Mouse (Mus musculus) CH12.LX (cell line): ENCODE measurements at regions not wholly inside any gene's neighbourhood (a gene's known extent, or its start where the extent isn't known, plus 50 kb on each side); places are given as distances from the start of the nearest gene placed in this dataset.

Experiments
- DNase-seq: peaks from one replicate; pipeline ENCODE4 v3.0.0-alpha.2; 2013; ENCODE audit errors: extremely low read depth
- H3K27ac ChIP-seq: 2 replicates; pipeline ENCODE4 v1.5.1; 2012; ENCODE audit warnings: low read depth, mild to moderate bottlenecking, control low read depth, moderate library complexity; ENCODE audit not compliant: insufficient read depth
- H3K27me3 ChIP-seq: replicated peaks from 2 replicates; pipeline ENCODE3; 2012; ENCODE audit warnings: inconsistent platforms
- H3K36me3 ChIP-seq, 2 experiments: replicated peaks in 1 of 2; 2 replicates each; pipeline versions ENCODE3 to v1.6.1; 2012; ENCODE audit warnings: inconsistent platforms in 1 of 2, low read length in 1 of 2, mild to moderate bottlenecking in 1 of 2, mixed read lengths in 1 of 2, moderate library complexity in 1 of 2; ENCODE audit not compliant: control insufficient read depth in 1 of 2, insufficient read depth in 1 of 2
- H3K4me1 ChIP-seq, 2 experiments: 2 replicates each; pipeline ENCODE4 v1.6.1; 2012; ENCODE audit warnings: inconsistent platforms in 1 of 2, moderate library complexity in 1 of 2; ENCODE audit not compliant: insufficient read depth in 2 of 2, control insufficient read depth in 1 of 2
- H3K4me2 ChIP-seq: 2 replicates; pipeline ENCODE4 v1.6.1; 2012; ENCODE audit warnings: low read depth, mild to moderate bottlenecking, control low read depth; ENCODE audit not compliant: poor library complexity, insufficient read depth, severe bottlenecking
- H3K4me3 ChIP-seq, 3 experiments: fragments of 150-350 bp in 1 of 3; sonication (generic) in 1 of 3; replicated peaks in 1 of 3; 2 replicates each; pipeline versions ENCODE3 to v1.5.1; 2011 to 2012; ENCODE audit warnings: low read depth in 2 of 3, low read length in 2 of 3, mild to moderate bottlenecking in 2 of 3, moderate library complexity in 2 of 3, control low read depth in 1 of 3, improper control_type of control experiment in 1 of 3, inconsistent platforms in 1 of 3, mixed read lengths in 1 of 3; ENCODE audit not compliant: poor library complexity in 1 of 3
- H3K79me2 ChIP-seq: replicated peaks from 2 replicates; pipeline ENCODE4 v1.6.1; 2012; ENCODE audit warnings: mild to moderate bottlenecking, moderate library complexity; ENCODE audit not compliant: control insufficient read depth, poor library complexity, insufficient read depth, severe bottlenecking; ENCODE audit errors: extremely low read depth
- H3K9ac ChIP-seq: 2 replicates; pipeline ENCODE4 v1.6.1; 2012; ENCODE audit warnings: low read depth, mild to moderate bottlenecking, control low read depth, moderate library complexity; ENCODE audit not compliant: insufficient read depth
- H3K9me3 ChIP-seq: replicated peaks from 2 replicates; pipeline ENCODE3; 2012; ENCODE audit warnings: low read length, inconsistent platforms, mixed read lengths
- BHLHE40 ChIP-seq: IDR thresholded peaks from 2 replicates; pipeline ENCODE4 v1.6.1; 2011; ENCODE audit warnings: mild to moderate bottlenecking, low read depth, low read length, improper control_type of control experiment
- E2F4 ChIP-seq: IDR thresholded peaks from 2 replicates; pipeline ENCODE4 v1.6.1; 2011; ENCODE audit warnings: low read depth, low read length, improper control_type of control experiment; ENCODE audit not compliant: insufficient replicate concordance
- ELF1 ChIP-seq: IDR thresholded peaks from 2 replicates; pipeline ENCODE4 v1.6.1; 2014; ENCODE audit warnings: low read depth, mild to moderate bottlenecking, inconsistent platforms, low read length, improper control_type of control experiment
- GABPA ChIP-seq: IDR thresholded peaks from 2 replicates; pipeline ENCODE4 v1.6.1; 2012; ENCODE audit warnings: low read depth, low read length, improper control_type of control experiment, inconsistent platforms; ENCODE audit not compliant: insufficient replicate concordance
- HCFC1 ChIP-seq: IDR thresholded peaks from 2 replicates; pipeline ENCODE4 v1.6.1; 2012; ENCODE audit warnings: low read depth, mild to moderate bottlenecking, inconsistent platforms, low read length, improper control_type of control experiment
- IRF4 ChIP-seq: IDR thresholded peaks from 2 replicates; pipeline ENCODE4 v1.6.1; 2014; ENCODE audit warnings: low read depth, mild to moderate bottlenecking, inconsistent platforms, low read length, improper control_type of control experiment
- JUN ChIP-seq: IDR thresholded peaks from 2 replicates; pipeline ENCODE4 v1.6.1; 2011; ENCODE audit warnings: low read depth, mild to moderate bottlenecking, low read length, improper control_type of control experiment, moderate library complexity; ENCODE audit not compliant: insufficient read depth
- KAT2A ChIP-seq: IDR thresholded peaks from 2 replicates; pipeline ENCODE4 v1.6.1; 2012; ENCODE audit warnings: low read length, improper control_type of control experiment, inconsistent platforms; ENCODE audit not compliant: insufficient replicate concordance
- MAFK ChIP-seq: IDR thresholded peaks from 2 replicates; pipeline ENCODE4 v1.6.1; 2011; ENCODE audit warnings: low read length, improper control_type of control experiment; ENCODE audit not compliant: insufficient replicate concordance
- MAX ChIP-seq: IDR thresholded peaks from 2 replicates; pipeline ENCODE4 v1.6.1; 2011; ENCODE audit warnings: low read length, improper control_type of control experiment
- MEF2A ChIP-seq: IDR thresholded peaks from 2 replicates; pipeline ENCODE4 v1.6.1; 2014; ENCODE audit warnings: low read depth, mild to moderate bottlenecking, inconsistent platforms, low read length, improper control_type of control experiment, borderline replicate concordance
- MYC ChIP-seq: IDR thresholded peaks from 2 replicates; pipeline ENCODE4 v1.6.1; 2011; ENCODE audit warnings: low read depth, mild to moderate bottlenecking, improper control_type of control experiment, low read length
- NELFE ChIP-seq: IDR thresholded peaks from 2 replicates; pipeline ENCODE4 v1.6.1; 2011; ENCODE audit warnings: low read depth, low read length, improper control_type of control experiment
- POLR2A ChIP-seq: IDR thresholded peaks from 2 replicates; pipeline ENCODE4 v1.6.1; 2011; ENCODE audit warnings: low read depth, mild to moderate bottlenecking, improper control_type of control experiment, low read length
- POLR2AphosphoS2 ChIP-seq: IDR thresholded peaks from 2 replicates; pipeline ENCODE4 v1.6.1; 2011; ENCODE audit warnings: low read depth, low read length, improper control_type of control experiment
- SIN3A ChIP-seq: IDR thresholded peaks from 2 replicates; pipeline ENCODE4 v1.6.1; 2012; ENCODE audit warnings: low read length, improper control_type of control experiment, inconsistent platforms
- SMC3 ChIP-seq: IDR thresholded peaks from 2 replicates; pipeline ENCODE4 v1.6.1; 2011; ENCODE audit warnings: low read depth, low read length, improper control_type of control experiment
- TBP ChIP-seq: conservative IDR thresholded peaks from 2 replicates; pipeline ENCODE4 v1.6.1; 2011; ENCODE audit warnings: low read depth, low read length, improper control_type of control experiment
- USF1 ChIP-seq: IDR thresholded peaks from 2 replicates; pipeline ENCODE4 v1.6.1; 2014; ENCODE audit warnings: low read depth, mild to moderate bottlenecking, inconsistent platforms, low read length, improper control_type of control experiment
- USF2 ChIP-seq: conservative IDR thresholded peaks from 2 replicates; pipeline ENCODE4 v1.6.1; 2011; ENCODE audit warnings: low read depth, low read length, improper control_type of control experiment
- ZC3H11A ChIP-seq: IDR thresholded peaks from 2 replicates; pipeline ENCODE4 v1.6.1; 2012; ENCODE audit warnings: low read depth, mild to moderate bottlenecking, inconsistent platforms, low read length, improper control_type of control experiment
- ZKSCAN1 ChIP-seq: IDR thresholded peaks from 2 replicates; pipeline ENCODE4 v1.6.1; 2012; ENCODE audit warnings: low read depth, inconsistent platforms, low read length, improper control_type of control experiment, borderline replicate concordance
- dilution Hi-C: fragments of 300-500 bp; cut with MboI; formaldehyde crosslinking; loops from 2 replicates; pipeline ENCODE4 v1.14.3; 2020; ENCODE audit warnings: low sequenced_read_pairs; ENCODE audit not compliant: extremely low pct_unique_long_range_greater_than_20kb, extremely low pct_ligation_motif_present
- in situ Hi-C: fragments of 300-500 bp; cut with MboI; formaldehyde crosslinking; loops from 3 replicates; pipeline ENCODE4 v1.14.3; 2019; ENCODE audit warnings: low sequenced_read_pairs, low pct_ligation_motif_present, low pct_unique_long_range_greater_than_20kb, mixed read lengths

- in situ Hi-C loops (loop anchor here (25.0 kb wide), 1 partner anchor 318 kb away; no protein-coding TSS in a partner anchor), dilution Hi-C loops (no loop called here)
- H3K79me2 ChIP-seq: no peaks in the 10 kb centered on the region
- H3K9ac ChIP-seq: no peak overlapping the region
- peaks cover 6 to 42% of the 10 kb centered on the region in 2 experiments; a peak in 3 of 4 replicates for H3K4me1 ChIP-seq
- no peak for TF ChIP-seq MYC
- TF ChIP-seq MEF2A: no peak
- TF ChIP-seq SIN3A: no peak
- TF ChIP-seq POLR2A: no peak
- TF ChIP-seq POLR2AphosphoS2: no peak
- TF ChIP-seq KAT2A: no peak
- no peak for TF ChIP-seq HCFC1
- TF ChIP-seq NELFE: no peak
- no peak for TF ChIP-seq GABPA
- TF ChIP-seq JUN: no peak
- no peak for TF ChIP-seq MAFK
- no peak for TF ChIP-seq USF1
- no peak for TF ChIP-seq ELF1
- no peak for TF ChIP-seq IRF4
- TF ChIP-seq ZKSCAN1: no peak
- TF ChIP-seq, all 38 proteins: peak for 0
- no peaks in the 10 kb centered on the region for H3K36me3 ChIP-seq
- H3K27me3 ChIP-seq: no peaks in the 10 kb centered on the region
- H3K9me3 ChIP-seq: no peaks in the 10 kb centered on the region
- no peak overlapping the region for H3K4me2 ChIP-seq
- DNase-seq: no peak
- H3K27ac ChIP-seq: no peak overlapping the region
- no peak overlapping the region for H3K4me3 ChIP-seq
Observed at GRCm38 (mm10) chr13:63719351-63720207, 95.5 kb upstream of the Ercc6l2 start.

- no peak overlapping the region for H3K27ac ChIP-seq
- no peaks in the 10 kb centered on the region for H3K27me3 ChIP-seq
- dilution Hi-C loops (no loop called here), in situ Hi-C loops (loop anchor here (25.0 kb wide), 1 partner anchor 317 kb away; no protein-coding TSS in a partner anchor)
- H3K9me3 ChIP-seq: no peaks in the 10 kb centered on the region
- H3K4me1 ChIP-seq: peaks cover 6 to 42% of the 10 kb centered on the region in 2 experiments; a peak in 3 of 4 replicates
- TF ChIP-seq ZC3H11A (no peak), TBP (no peak), USF2 (no peak), POLR2A (no peak), E2F4 (no peak), BHLHE40 (no peak), IRF4 (no peak), MAX (no peak), SMC3 (no peak), GABPA (no peak), ELF1 (no peak), USF1 (no peak), MAFK (no peak)
- no peaks in the 10 kb centered on the region for H3K79me2 ChIP-seq
- H3K36me3 ChIP-seq: no peaks in the 10 kb centered on the region
- no peak overlapping the region for H3K4me2 ChIP-seq
- no peak overlapping the region for H3K9ac ChIP-seq
- H3K4me3 ChIP-seq: no peak overlapping the region
- no peak for DNase-seq
Observed at GRCm38 (mm10) chr13:63720610-63721009, 94.4 kb upstream of the Ercc6l2 start.
